In genomic region chr11:64494448-64494847, GRCm38 (mm10) we compare ENCODE assay signal across 32 mouse cellular contexts. TPM values are rescaled to one million over a fixed set of nuclear protein-coding genes. Genes with fewer than 3 reads are reported as not detected.
"Had no signal": no experiment of that assay in that cellular context is flagged by ENCODE, and none has a peak within 500 bp of the region (broad histone marks: within the 10 kb centered on the region; RNA-seq: fewer than 3 reads in every experiment).

No protein-coding gene starts in this region.

- H3K9me3 ChIP-seq: heart, embryonic 10.5 days; heart, embryonic 13.5 days; heart, embryonic 15.5 days; hindbrain, embryonic 13.5 days; hindbrain, embryonic 15.5 days; kidney, embryonic 15.5 days; limb, embryonic 13.5 days; limb, embryonic 15.5 days; liver, embryonic 12.5 days had no signal

- H3K27ac ChIP-seq: heart, embryonic 10.5 days; heart, embryonic 13.5 days; heart, embryonic 15.5 days; hindbrain, embryonic 13.5 days; hindbrain, embryonic 15.5 days; hindbrain, postnatal 0 days; kidney, embryonic 15.5 days; kidney, postnatal 0 days; left cerebral cortex, adult 2 months; limb, embryonic 13.5 days; limb, embryonic 15.5 days; liver, embryonic 12.5 days; liver, embryonic 14.5 days had no signal

- DNase-seq: forebrain, postnatal 0 days; gastrocnemius, postnatal 14 days; gastrocnemius, postnatal 36 days; heart, adult 18-20 months; heart, postnatal 14 days; heart, postnatal 36 days; kidney, adult 11 months; kidney, adult 2 months; kidney, adult 9 months; kidney, postnatal 14 days; kidney, postnatal 36 days; left cerebral cortex, postnatal 4 days had no signal

- ATAC-seq: forebrain, postnatal 0 days; hindbrain, postnatal 0 days; intestine, embryonic 16.5 days; liver, embryonic 12.5 days had no signal

- H3K4me2 ChIP-seq: heart, embryonic 13.5 days; heart, embryonic 15.5 days; hindbrain, embryonic 13.5 days; hindbrain, embryonic 15.5 days; kidney, embryonic 15.5 days; limb, embryonic 13.5 days; limb, embryonic 15.5 days; liver, embryonic 12.5 days had no signal

- H3K4me1 ChIP-seq: liver, embryonic 12.5 days had no signal

- H3K27me3 ChIP-seq: heart, embryonic 15.5 days; hindbrain, embryonic 15.5 days; limb, embryonic 15.5 days had no signal

- H3K4me3 ChIP-seq: heart, embryonic 10.5 days; heart, embryonic 13.5 days; heart, embryonic 15.5 days; hindbrain, embryonic 13.5 days; hindbrain, embryonic 15.5 days; kidney, embryonic 15.5 days; left cerebral cortex, adult 2 months; limb, embryonic 13.5 days; limb, embryonic 15.5 days; liver, embryonic 12.5 days had no signal

- H3K9ac ChIP-seq: forebrain, postnatal 0 days; heart, embryonic 13.5 days; heart, embryonic 15.5 days; hindbrain, embryonic 13.5 days; hindbrain, embryonic 15.5 days; kidney, embryonic 15.5 days; limb, embryonic 13.5 days; limb, embryonic 15.5 days; liver, embryonic 12.5 days; liver, embryonic 14.5 days had no signal

- H3K36me3 ChIP-seq: heart, embryonic 10.5 days; heart, embryonic 13.5 days; heart, embryonic 15.5 days; hindbrain, embryonic 13.5 days; hindbrain, embryonic 15.5 days; kidney, embryonic 15.5 days; limb, embryonic 13.5 days; limb, embryonic 15.5 days; liver, embryonic 12.5 days had no signal

RNA-seq across cellular contexts. Expression of gene F930015N05Rik, which starts 58.0 kb away (rescaled TPM):
- total RNA-seq: forebrain, postnatal 0 days; gastrocnemius, adult 18-20 months; gastrocnemius, adult 8-10 months; gastrocnemius, postnatal 14 days; gastrocnemius, postnatal 36 days; heart, adult 18-20 months; hematopoietic stem cell, adult 5-6 weeks; left cerebral cortex, postnatal 10 days; liver, adult 2 months had no signal
- polyA plus RNA-seq: heart, postnatal 0 days; liver, adult 2 months had no signal

RNA-seq across cellular contexts. Expression of gene Hs3st3a1, which starts 59.3 kb away (rescaled TPM):
- total RNA-seq: hematopoietic stem cell, adult 5-6 weeks had no signal
